Mouse (Mus musculus) stomach, postnatal 0 days (tissue): Measurements from ENCODE around the gene Ttc41.

Experiments
- CTCF ChIP-seq: IDR thresholded peaks from 2 replicates; pipeline ENCODE4 v1.5.1; 2016; ENCODE audit warnings: antibody characterized with exemption, low read depth, mild to moderate bottlenecking, moderate library complexity
- EP300 ChIP-seq: optimal IDR thresholded peaks from 2 replicates; pipeline ENCODE3; 2016; ENCODE audit warnings: antibody characterized with exemption

DNA sequence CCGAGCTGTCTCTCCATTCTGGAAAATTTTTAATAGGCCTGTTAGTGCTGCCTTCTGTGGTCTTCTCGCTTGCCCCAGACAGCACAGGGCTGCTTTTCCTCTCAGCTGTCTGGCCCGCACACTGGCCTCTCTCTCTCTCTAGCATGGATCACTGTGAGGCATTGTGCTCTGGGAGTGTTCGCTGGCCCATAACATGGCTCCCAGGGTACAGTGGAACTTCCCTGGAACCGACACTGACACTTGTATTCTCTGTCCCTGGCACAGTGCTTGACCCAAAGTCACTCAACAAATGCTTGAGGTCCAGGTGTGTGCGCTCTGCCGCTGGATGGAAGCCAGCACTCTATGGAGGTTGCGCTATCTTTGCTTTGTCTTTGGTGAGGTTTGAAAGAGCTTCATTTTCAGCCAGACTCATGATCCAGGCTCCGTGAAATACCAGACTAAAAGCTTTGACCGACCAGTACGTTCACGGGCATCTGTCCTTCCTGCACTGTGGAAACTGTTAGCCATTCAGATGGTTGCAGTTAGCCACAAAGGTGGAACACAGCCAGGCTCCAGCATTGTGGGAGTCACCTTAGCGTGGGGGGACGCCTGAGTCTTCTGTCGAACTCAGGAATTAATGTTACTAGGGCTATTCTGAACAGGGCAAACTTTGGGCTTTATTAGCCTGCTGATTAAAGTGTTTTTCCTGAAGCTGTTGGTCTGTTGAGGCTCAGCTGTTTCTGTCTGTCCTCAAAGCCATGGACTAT is 102.6 kb downstream of the Ttc41 start:
- TF ChIP-seq CTCF: no peak
- no peak for TF ChIP-seq EP300
